Mouse (Mus musculus): Measurements from ENCODE around the gene Oaz3. TPM values are rescaled to one million over a fixed set of nuclear protein-coding genes. Genes with fewer than 3 reads are reported as not detected.

The Oaz3 gene
- polyA plus RNA-seq, 1 experiment from 2014 or later, result 0.13 TPM

GRCm38 (mm10) chr3:94480291-94480884 is 36.7 kb upstream of the Oaz3 start, which contains the start of gene Riiad1:
Gene Riiad1, minus strand, starts transcription at chr3:94480341.
- no peak within 1 kb of the TSS for H3K27ac ChIP-seq
- H3K9me3 ChIP-seq (replicated peaks; ENCODE audit: low read length), result no peaks in the 10 kb centered on the region
- whole genome bisulfite sequencing, result 9% methylated on average over 16 of the region's 16 CpGs
- TF ChIP-seq CTCF (IDR thresholded peaks at IDR 0.05; ENCODE audit: low read depth), result no peak
- no peak within 1 kb of the TSS for H3K4me3 ChIP-seq (replicated peaks; ENCODE audit: low read depth, low read length)
- H3K9ac ChIP-seq (ENCODE audit: low read depth, low read length), result no peak within 1 kb of the TSS
- no peaks in the 10 kb centered on the region for H3K4me1 ChIP-seq (replicated peaks; ENCODE audit: insufficient read depth, low read length)
- H3K4me2 ChIP-seq (ENCODE audit: low read length), result peak within 1 kb of the TSS; percentile 45
- no peak for ATAC-seq (replicated peaks; ENCODE audit: low FRiP score, low read depth)
- H3K36me3 ChIP-seq (ENCODE audit: insufficient read depth, low read length), result no peaks in the 10 kb centered on the region
- no peak for DNase-seq (ENCODE audit: low spot score)
- H3K27me3 ChIP-seq (ENCODE audit: insufficient read depth, low read length), result peaks cover 5% of the 10 kb centered on the region; the same call in 1 of the 2 replicates

- Histone ChIP-seq H3K36me3 (ENCODE audit: insufficient read depth, low read length) (no peaks in the 10 kb centered on the region), H3K27ac (no peak overlapping the region), H3K27me3 (ENCODE audit: insufficient read depth, low read length) (peaks cover 5% of the 10 kb centered on the region; the same call in 1 of the 2 replicates), H3K4me2 (ENCODE audit: low read length) (peak overlapping the region; percentile 45), H3K9ac (ENCODE audit: low read depth, low read length) (no peak overlapping the region), H3K4me1 (replicated peaks; ENCODE audit: insufficient read depth, low read length) (no peaks in the 10 kb centered on the region), H3K9me3 (replicated peaks; ENCODE audit: low read length) (no peaks in the 10 kb centered on the region), H3K4me3 (replicated peaks; ENCODE audit: low read depth, low read length) (no peak overlapping the region)
- WGBS, result 3% methylated on average over 11 of the region's 11 CpGs
- DNase-seq (ENCODE audit: low spot score), result peak; percentile 57
- ATAC-seq (replicated peaks; ENCODE audit: low FRiP score, low read depth), result no peak
- TF ChIP-seq CTCF (IDR thresholded peaks at IDR 0.05; ENCODE audit: low read depth), result no peak
These were observed 35.8 kb upstream of the Oaz3 start for GRCm38 (mm10) chr3:94479564-94479963.

GRCm38 (mm10) chr3:94478591-94479169 is 35.0 kb upstream of the Oaz3 start:
- no peaks in the 10 kb centered on the region for H3K4me1 ChIP-seq (replicated peaks; ENCODE audit: insufficient read depth, low read length)
- ATAC-seq (replicated peaks; ENCODE audit: low FRiP score, low read depth) (no peak), DNase-seq (ENCODE audit: low spot score) (no peak)
- H3K36me3 ChIP-seq (ENCODE audit: insufficient read depth, low read length), result no peaks in the 10 kb centered on the region
- no peaks in the 10 kb centered on the region for H3K9me3 ChIP-seq (replicated peaks; ENCODE audit: low read length)
- no peak for TF ChIP-seq CTCF (IDR thresholded peaks at IDR 0.05; ENCODE audit: low read depth)
- 11% methylated on average over 9 of the region's 9 CpGs for WGBS
- no peak overlapping the region for H3K9ac ChIP-seq (ENCODE audit: low read depth, low read length)
- no peak overlapping the region for H3K4me3 ChIP-seq (replicated peaks; ENCODE audit: low read depth, low read length)
- no peak overlapping the region for H3K4me2 ChIP-seq (ENCODE audit: low read length)
- H3K27ac ChIP-seq, result no peak overlapping the region
- H3K27me3 ChIP-seq (ENCODE audit: insufficient read depth, low read length), result peaks cover 5% of the 10 kb centered on the region; the same call in 1 of the 2 replicates

- H3K4me2 ChIP-seq (ENCODE audit: low read length), result no peak within 1 kb of the TSS
- ATAC-seq (replicated peaks; ENCODE audit: low FRiP score, low read depth) (no peak), DNase-seq (ENCODE audit: low spot score) (peak; percentile 23)
These were observed 34.3 kb upstream of the Oaz3 start, which contains the start of gene Celf3 for GRCm38 (mm10) chr3:94477981-94478422. Gene Celf3, plus strand, starts transcription at chr3:94478295.

GRCm38 (mm10) chr3:94477444-94477843 is 33.7 kb upstream of the Oaz3 start:
- Histone ChIP-seq H3K9me3 (replicated peaks; ENCODE audit: low read length) (no peaks in the 10 kb centered on the region), H3K36me3 (ENCODE audit: insufficient read depth, low read length) (no peaks in the 10 kb centered on the region), H3K4me3 (replicated peaks; ENCODE audit: low read depth, low read length) (no peak overlapping the region), H3K27me3 (ENCODE audit: insufficient read depth, low read length) (peaks cover 5% of the 10 kb centered on the region; the same call in 1 of the 2 replicates), H3K4me1 (replicated peaks; ENCODE audit: insufficient read depth, low read length) (no peaks in the 10 kb centered on the region), H3K4me2 (ENCODE audit: low read length) (no peak overlapping the region), H3K9ac (ENCODE audit: low read depth, low read length) (no peak overlapping the region), H3K27ac (no peak overlapping the region)
- TF ChIP-seq CTCF (IDR thresholded peaks at IDR 0.05; ENCODE audit: low read depth), result no peak
- DNase-seq (ENCODE audit: low spot score) (no peak), ATAC-seq (replicated peaks; ENCODE audit: low FRiP score, low read depth) (no peak)
- WGBS, result 64% methylated on average over 4 of the region's 4 CpGs

More at GRCm38 (mm10) chr3:94477981-94478422, 34.3 kb upstream of the Oaz3 start, which contains the start of gene Celf3:
- WGBS, result 3% methylated on average over 14 of the region's 14 CpGs
- no peak for TF ChIP-seq CTCF (IDR thresholded peaks at IDR 0.05; ENCODE audit: low read depth)
- Histone ChIP-seq H3K36me3 (ENCODE audit: insufficient read depth, low read length) (no peaks in the 10 kb centered on the region), H3K9me3 (replicated peaks; ENCODE audit: low read length) (no peaks in the 10 kb centered on the region), H3K9ac (ENCODE audit: low read depth, low read length) (no peak within 1 kb of the TSS), H3K27ac (no peak within 1 kb of the TSS), H3K27me3 (ENCODE audit: insufficient read depth, low read length) (peaks cover 5% of the 10 kb centered on the region; the same call in 1 of the 2 replicates), H3K4me3 (replicated peaks; ENCODE audit: low read depth, low read length) (no peak within 1 kb of the TSS), H3K4me1 (replicated peaks; ENCODE audit: insufficient read depth, low read length) (no peaks in the 10 kb centered on the region)

- no peak overlapping the region for H3K4me3 ChIP-seq (replicated peaks; ENCODE audit: low read depth, low read length)
- H3K36me3 ChIP-seq (ENCODE audit: insufficient read depth, low read length), result no peaks in the 10 kb centered on the region
- peaks cover 5% of the 10 kb centered on the region; the same call in 1 of the 2 replicates for H3K27me3 ChIP-seq (ENCODE audit: insufficient read depth, low read length)
- ATAC-seq (replicated peaks; ENCODE audit: low FRiP score, low read depth), result 0 out of 2 replicates have a peak, but pooled peaks have one; percentile 15
- no peak for DNase-seq (ENCODE audit: low spot score)
- no peak overlapping the region for H3K9ac ChIP-seq (ENCODE audit: low read depth, low read length)
- no peaks in the 10 kb centered on the region for H3K4me1 ChIP-seq (replicated peaks; ENCODE audit: insufficient read depth, low read length)
- 54% methylated on average over 8 of the region's 8 CpGs for WGBS
- H3K9me3 ChIP-seq (replicated peaks; ENCODE audit: low read length), result no peaks in the 10 kb centered on the region
- TF ChIP-seq CTCF (IDR thresholded peaks at IDR 0.05; ENCODE audit: low read depth), result no peak
- no peak overlapping the region for H3K4me2 ChIP-seq (ENCODE audit: low read length)
- 0 out of 2 replicates have a peak overlapping the region, but pooled peaks have one; percentile 2 for H3K27ac ChIP-seq
These were observed 32.8 kb upstream of the Oaz3 start for GRCm38 (mm10) chr3:94476301-94477035.

Measured in kidney, postnatal 0 days (tissue).